Mouse (Mus musculus): ENCODE measurements at regions not wholly inside any gene's neighbourhood (a gene's known extent, or its start where the extent isn't known, plus 50 kb on each side); places are given as distances from the start of the nearest gene placed in this dataset.
A peak's percentile ranks its signal among the peaks of the same experiment; 100 is the strongest.

DNA sequence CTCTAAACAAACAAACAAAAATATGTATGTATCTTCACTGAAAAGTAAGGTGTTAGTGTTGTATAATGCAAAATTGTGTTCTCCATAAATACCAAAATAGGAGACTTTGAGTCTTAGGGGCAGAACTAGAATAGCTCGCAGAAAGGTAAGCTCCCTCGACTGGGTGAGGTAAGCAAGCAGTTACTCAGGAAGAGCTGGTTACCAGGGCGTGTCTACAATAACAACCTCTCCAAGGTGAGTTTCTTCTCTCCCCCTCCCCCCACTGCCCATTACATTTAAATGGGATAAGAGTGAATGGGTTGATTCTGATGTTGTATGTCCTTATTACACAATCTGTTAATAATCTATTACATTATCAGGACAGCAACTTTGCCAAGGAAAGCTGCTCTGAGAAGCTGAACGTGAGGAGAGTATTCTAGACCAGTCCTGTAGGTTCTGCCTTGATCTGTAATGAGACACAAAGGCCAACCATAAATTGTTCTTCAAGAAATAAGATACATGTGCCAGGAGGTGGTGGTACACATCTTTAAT is 125.2 kb upstream of the Zfand5 start:
- no peak for DNase-seq

DNA sequence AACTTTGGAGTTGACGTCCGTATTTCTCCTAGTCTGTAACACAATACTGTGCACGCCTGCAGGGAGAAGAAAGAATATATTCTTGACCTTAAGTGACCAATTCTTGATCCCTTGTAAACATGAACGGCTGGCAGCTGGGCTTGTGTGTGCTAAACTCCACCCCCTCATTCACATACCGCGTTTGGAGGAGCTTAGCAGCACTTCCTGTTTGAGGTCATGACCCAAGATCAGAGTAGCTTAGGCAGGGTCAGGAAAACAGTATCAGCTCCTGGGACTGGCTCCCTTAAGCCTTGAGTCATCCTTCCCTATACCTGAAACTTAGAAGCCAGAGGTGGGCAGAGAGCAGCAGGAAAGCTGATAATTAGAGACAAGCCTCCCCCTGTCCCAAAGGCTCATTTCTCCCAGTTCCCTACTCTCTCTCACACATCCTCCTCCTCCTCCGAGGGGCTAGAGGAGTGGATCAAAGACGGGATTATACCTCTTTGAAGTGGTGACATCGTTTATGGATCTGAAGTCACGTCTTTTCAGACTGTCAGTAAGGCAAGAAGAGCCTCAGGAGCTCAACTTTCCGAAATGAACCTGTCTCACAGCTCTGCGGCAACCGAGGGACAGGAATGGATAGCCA is 127.3 kb upstream of the Zfand5 start:
- DNase-seq: peak in 1 of 2 experiments; percentile 52

DNA sequence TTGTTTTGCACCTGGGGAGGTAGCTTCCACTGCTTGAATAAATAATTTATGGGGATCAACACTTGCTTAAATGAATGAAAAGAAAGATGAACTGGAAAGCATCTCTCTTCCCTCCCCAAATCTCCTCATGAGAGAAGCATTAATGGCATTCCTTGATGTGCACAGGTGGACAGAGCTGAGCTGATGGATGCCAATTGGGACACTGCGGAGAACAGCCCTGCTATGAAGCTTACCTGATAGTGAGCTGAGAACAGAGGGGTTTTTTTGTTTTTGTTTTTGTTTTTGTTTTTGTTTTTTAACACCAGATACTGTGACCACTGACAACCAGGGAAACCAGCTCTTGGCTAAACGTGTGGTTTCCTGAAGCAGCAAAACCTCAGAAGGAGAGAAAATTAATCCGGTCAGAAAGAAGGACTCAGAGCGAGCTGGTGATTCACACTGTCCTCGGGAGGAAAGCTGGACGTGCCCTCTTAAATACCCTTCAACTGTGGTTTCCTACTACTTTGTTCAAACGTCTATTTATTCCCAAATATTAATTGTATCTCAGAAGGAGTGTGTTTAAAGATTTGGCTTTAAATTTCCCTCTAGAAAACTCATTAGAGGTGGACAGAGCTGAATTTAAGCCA is 128.0 kb upstream of the Zfand5 start:
- no peak for DNase-seq

DNA sequence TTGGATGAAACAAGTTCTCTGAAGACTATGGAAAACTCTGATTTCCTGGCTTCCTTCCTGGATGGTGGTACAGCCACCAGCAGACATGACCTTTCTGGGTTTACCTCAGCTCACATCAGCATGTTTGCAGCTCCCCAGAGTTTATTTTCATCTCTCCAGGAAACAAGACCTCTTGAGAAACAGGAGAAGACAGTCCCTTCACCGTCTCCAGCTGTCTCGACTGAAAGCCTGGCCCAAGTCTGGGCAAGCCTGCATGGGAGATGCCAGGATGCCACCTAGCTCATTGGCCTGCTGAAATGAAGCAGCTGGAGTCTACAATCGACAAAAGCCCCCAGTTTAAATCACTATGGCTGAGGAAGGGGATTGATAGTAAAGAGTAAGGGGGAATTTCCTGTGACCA is 131.6 kb upstream of the Zfand5 start:
- no peak for DNase-seq

DNA sequence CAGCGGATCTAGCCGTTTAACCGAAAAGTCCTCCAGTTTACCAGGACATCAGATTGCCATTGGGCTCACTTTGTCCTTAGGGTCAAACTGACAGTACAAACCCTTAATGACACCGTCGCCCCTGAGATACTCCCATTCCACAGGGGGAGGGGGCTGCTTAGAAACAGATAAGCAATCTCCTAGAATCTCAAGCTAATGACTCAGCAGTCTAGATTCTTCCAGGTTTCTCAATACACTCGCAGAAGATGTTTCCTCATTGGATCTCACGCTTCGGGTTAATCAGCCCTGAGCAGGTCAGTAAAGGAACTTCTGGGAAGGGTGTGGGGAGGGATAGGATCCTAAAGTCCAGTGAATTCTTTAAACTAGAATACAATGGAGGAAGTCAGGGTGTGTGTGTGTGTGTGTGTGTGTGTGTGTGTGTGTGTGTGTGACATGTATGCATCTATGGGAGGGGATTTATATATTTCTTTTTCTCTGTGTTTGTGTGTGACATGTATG is 133.0 kb upstream of the Zfand5 start:
- DNase-seq: no peak

DNA sequence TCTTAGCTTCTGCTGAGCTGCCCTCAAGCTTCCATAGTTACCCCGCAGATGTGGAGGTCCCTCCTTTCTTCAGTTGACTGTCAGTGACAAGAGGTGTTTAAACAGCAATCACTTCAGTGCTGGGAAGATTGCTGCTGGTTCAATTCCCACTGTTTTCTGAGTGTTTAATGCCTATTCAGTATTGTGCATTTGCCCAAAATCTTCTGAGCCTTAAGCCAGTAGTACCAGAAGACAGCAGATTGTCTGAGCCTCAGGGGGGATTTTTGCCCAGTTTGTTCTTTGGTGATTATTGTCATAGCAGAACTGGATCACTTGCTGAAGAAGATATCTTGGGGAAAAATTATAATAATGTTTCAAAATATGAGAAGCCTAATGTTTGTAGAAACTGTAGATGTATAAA is 135.3 kb upstream of the Zfand5 start:
- DNase-seq: no peak

DNA sequence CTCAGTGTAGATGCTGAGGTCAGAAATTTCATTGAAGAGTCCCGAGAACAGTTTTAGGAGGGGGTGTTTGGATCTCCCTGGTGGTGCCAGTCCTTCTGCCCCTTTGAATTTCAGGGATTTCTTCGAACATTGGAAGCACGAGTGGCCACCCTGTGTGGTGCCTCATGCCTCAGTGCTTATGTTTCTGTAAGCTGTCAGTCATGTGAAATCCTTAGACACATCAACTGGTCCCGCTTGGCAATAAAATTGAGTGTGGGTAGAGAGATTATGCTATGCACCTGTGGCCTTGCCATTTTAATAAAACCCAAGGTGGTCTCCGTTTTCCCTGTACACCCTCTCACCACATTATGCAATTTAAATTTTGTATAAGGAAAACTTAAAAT is 136.1 kb upstream of the Zfand5 start:
- DNase-seq: no peak

DNA sequence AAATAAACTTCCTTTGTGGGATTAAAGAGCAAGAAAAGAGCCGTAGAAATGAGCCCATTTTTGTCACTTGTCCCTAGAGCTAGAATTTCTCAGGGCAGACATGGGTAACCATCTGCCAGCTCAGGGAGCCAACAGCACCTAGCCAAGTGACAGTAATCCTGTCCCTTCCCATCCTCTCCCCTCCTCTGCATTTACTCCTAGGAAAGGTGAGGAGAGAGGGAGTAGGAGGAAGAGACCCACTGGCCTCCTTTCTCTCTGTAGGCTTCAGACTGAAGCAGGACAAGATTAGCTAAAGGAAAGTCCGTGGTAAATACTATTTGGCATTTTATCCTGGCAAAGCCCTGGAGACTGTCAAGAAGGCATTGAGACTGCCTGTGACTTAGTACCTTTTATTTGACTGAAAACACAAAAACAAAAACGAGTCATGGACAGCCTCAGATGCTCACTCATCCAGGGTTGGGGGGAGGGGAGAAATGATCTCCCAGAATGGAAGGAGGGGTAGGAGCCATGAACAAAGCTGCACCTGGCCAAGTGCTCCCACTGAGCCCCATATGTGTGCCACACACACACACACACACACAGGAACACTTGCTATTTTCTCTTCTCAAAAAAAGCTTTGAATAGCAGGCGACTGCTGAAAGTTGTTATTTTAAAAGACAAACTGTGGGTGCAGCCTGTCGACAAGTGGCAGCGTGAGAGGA is 136.6 kb upstream of the Zfand5 start:
- no peak for DNase-seq

DNA sequence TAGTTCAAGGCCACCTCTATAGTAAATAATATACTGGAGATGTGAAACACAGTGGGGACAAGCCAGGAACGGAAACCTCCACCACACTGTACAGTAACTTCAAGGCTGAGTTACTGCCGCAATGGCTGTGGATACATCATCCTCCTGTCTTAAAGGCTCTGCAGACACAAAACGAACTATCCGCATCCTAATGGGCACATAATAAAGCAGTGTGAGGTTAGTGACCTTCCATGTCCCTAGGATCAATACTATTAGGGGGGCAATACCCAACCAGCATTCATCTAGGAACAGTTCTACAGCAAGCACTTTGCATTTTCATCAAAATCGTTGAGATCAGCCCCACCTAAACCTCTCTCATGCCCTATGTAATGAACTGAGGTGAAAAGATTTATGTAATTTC is 142.4 kb upstream of the Zfand5 start:
- no peak for DNase-seq

DNA sequence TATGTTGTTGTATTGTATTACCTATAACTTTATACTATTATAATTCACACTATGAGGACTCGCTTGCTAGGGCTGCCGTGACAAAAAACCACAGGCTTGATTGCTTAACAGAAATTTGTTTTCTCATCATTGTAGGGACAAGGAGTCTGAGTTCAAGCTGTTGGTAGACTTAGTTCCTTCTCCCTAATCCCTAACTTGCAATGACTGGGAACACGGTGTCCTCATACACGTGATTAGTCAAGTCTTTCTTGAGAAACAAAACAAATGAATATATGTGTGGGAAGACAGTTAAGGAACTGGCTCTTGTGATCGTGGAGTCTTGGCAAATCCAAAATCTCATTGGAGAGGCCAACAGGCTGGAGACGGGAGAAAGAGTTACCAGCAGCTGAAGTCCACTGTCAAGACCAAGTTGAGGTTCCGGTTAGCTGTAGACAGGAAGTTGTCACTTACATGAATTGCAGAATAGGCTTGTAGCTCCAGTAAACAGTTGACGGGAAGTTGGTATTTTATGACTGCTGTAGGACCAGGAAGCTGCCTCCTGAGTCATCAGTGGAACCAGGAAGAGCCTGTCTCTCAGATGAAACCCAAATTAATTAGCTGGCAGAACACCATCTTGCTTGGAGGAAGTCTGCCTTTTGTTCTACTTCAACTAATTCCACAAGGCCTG is 144.9 kb upstream of the Zfand5 start:
- DNase-seq: no peak

DNA sequence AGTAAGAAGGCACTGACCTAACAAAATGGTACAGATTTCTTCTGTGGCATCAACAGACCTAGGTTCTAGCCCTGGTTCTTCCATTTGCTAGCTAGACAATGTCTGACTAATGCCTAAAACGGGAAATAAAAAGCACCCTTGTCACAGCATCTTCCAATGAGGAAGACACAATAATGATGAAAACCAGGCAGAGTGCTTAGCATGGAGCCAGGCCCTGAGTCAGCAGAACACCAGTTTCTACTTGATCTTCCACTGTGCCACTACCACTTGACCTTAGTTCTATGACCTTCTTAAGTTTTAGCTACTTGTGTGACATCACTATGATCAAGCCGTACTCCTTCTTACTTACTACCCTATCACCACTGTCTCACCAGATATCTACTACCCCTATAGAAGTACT is 145.4 kb upstream of the Zfand5 start:
- DNase-seq: no peak

DNA sequence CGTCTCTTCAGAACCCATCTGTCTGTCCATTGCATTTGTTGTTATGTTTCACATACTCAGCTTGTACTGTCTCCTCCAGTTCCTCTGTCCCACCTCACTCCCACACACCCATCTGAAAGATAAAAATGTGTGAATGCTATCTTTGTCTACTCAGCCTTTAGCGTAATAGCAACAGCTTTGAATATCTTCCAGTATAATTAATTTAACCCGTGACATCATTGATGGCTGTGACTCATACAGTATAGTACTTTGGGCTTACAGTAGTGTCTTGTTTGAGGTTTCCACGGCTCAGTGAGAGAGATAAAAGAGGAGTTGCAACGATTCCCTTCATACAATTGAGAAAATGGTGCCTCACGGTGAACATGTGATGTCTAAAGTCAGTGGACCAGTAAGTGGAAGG is 152.6 kb upstream of the Zfand5 start:
- no peak for DNase-seq

DNA sequence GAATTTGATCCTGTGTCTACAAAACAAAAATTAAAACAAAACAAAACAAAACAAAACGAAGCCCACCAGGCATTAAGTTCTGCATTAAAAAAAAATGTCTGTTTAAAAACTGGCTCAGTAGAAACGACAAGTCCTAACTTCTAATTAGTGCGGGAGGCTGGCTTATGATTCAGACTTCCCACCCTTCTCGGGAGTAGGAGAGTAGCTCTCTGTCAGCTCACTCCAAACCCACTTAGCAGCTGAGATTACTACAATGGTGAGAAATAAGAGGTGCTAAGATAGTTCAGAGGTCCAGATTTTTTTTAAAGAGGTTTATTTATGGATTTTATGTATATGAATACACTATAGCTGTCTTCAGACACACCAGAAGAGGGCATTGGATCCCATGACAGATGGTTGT is 153.3 kb upstream of the Zfand5 start:
- no peak for DNase-seq

DNA sequence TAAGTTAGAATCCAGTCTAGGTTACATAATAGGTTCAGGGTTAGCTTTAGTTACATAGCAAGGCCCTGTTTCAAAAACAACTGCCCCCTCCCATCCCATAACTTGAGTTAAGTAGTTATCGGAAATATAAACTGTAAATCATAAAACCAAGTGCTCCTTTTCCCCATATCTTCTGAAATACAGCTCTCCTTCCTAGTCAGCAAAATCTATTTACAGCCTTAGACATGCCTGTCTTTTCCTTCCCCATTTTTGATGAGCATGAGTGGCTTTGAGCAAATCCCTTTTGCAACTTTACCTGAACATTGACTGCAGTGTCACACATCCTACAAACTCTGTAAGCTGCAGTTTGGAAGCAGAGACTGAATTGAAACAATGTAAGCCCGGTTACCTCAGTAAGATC is 156.4 kb upstream of the Zfand5 start:
- DNase-seq: no peak

DNA sequence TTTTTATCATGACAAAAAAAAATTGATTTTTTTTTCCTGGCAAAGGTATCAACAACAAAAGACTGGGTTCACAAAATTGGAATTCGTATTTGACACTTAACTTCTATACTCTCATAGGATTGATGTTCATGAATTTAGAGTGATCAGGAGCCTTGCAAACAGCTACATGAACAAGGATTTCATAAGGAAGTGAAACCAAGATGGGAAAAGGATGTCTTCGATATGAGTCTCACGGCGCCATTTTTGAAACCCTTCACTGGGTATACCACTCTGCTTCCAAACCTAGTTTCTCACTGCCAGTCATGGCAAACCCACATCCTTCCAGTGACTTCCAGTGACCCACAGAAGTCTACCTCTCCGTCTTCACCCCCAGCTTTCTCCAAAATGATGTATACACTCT is 157.8 kb upstream of the Tmc1 start:
- DNase-seq: no peak

DNA sequence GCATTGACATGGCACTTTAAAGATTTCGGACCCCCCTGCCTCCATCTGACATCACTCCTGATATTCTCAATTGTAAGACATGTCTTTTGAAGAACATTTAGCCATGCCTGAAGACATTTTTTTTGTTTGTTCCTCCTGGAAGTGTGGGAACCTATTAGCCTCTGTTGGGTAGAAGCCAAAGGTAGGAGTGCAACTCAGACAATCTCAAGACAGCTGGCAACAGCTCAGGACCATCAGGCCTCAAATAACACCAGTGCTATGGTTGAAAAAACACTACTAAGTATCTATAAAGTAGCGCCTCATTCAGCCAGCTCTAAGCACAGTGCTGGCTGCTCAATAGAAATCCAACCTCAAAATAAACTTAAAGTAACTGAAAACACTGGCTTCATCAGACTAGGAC is 154.3 kb upstream of the Tmc1 start:
- no peak for DNase-seq

DNA sequence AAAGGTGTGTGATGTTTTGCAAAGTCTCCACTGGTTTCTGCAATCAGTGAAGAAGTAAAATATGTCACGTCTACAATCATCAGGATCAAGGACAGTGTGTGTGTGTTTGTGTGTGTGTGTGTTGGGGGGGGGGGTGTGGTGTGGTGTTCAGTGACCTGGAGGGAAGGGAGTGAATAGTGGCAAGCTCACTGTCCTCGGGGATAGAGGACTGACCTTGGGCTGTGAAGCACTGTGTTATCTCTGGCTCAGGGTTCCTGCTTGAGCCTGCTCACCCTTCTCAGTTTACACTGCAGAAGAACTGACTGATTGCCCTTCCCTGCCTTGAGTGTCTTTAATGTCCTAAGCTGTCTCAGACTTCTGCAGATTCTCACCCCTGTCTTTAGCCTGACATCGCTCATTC is 153.7 kb upstream of the Tmc1 start:
- no peak for DNase-seq

DNA sequence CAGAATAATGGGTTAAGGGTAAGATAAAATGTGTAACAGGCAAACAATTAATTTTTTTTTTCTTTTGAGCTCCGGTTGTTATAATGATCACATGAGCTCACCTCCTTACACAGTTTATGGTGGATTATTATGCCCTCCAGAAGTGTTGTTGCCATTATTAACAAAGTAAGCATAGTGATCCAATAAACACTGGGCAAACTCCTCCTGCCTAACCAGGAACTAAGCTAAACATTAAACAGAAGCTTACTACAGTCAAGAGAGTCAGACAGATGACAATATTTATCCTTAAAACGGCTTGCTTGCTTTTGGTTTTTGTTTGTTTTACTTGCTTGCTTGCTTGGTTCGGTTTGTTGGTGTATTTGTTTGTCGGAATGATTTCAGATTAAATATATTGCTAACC is 153.3 kb upstream of the Tmc1 start:
- DNase-seq: no peak

DNA sequence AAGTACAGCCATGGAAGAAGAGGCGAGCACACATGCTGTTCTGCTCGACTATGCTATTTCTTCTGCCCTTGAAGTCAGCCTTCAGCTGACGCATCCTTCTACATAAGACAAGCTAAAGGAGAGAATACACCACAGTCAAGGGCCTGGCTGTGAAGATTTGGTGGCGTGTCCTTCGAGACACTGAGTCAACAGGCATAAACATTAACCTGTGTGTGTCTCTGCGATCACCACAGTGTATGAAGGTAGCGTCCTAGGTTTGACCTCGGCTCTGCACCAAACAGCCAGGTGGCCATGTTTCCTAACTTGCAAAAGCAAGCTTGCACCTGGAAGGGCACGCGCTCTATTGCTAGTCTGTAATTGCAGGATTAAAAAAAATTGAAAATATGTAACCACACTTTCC is 152.8 kb upstream of the Tmc1 start:
- DNase-seq: peak in 1 of 2 experiments; percentile 19

DNA sequence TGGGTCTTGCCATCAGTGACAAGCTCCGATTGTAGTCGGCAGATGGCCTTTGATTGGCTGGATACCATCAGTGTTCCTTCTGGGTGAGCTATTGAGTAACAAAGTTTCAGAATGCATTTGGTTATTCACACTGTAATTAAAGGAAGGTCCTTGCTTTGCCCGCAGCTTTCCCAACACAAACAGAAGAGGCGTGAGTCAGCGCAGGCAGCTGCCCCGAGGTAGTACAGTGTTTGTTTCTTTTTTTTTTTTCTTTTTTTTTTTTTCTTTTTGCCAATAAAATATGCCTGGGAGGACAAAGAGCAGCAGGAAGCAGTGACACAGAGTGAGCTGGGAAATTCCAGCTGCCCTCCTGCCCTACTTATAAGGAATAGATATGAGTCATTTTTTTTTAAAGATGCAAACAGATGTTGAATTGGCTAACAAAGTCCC is 152.3 kb upstream of the Tmc1 start:
- DNase-seq: peak; percentile 26 to 61

DNA sequence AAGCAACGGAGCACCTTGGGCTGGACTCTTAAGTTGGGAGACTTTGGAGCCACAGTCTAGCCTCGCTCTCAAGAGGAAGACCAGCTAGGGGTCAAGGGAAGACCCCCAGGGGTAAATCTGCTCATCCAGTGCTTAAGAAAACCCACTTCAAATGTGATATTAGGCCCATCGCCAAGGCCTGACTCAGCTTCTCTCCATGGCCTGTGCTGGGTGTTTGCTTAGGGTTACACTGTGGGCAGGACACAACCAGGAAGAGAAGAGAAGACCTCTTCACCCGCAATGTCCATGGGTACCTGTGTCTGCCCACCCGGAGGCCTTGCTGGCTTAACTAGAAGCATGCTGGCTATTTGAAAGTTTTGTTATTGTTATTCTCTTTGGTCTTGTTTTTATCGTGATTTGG is 151.0 kb upstream of the Tmc1 start:
- no peak for DNase-seq

DNA sequence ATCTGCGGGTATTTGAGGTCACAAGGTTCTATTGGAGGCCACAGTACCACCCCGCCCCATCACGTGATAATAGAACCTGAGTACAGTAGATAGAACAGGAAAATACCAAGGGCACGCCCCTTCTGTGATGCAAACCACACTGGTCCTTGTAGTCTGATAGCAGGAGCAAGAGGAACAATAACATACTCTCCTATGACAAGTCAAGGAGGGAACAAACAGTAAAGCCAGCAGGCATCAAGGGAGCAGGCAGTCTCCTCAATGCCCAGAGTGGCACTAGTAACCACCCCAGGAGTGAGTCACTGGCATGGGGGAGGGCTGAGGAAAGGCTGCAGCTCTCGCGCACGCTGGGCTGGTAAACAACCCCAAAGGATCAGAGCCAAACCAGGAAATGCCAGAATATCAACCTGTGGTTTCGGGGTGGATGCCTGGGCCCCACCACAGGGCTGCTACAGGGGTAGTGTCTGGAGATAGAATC is 150.5 kb upstream of the Tmc1 start:
- DNase-seq: peak in 1 of 2 experiments; percentile 16
